Mouse (Mus musculus): ENCODE data around the gene Spata2.

The Spata2 gene

DNA sequence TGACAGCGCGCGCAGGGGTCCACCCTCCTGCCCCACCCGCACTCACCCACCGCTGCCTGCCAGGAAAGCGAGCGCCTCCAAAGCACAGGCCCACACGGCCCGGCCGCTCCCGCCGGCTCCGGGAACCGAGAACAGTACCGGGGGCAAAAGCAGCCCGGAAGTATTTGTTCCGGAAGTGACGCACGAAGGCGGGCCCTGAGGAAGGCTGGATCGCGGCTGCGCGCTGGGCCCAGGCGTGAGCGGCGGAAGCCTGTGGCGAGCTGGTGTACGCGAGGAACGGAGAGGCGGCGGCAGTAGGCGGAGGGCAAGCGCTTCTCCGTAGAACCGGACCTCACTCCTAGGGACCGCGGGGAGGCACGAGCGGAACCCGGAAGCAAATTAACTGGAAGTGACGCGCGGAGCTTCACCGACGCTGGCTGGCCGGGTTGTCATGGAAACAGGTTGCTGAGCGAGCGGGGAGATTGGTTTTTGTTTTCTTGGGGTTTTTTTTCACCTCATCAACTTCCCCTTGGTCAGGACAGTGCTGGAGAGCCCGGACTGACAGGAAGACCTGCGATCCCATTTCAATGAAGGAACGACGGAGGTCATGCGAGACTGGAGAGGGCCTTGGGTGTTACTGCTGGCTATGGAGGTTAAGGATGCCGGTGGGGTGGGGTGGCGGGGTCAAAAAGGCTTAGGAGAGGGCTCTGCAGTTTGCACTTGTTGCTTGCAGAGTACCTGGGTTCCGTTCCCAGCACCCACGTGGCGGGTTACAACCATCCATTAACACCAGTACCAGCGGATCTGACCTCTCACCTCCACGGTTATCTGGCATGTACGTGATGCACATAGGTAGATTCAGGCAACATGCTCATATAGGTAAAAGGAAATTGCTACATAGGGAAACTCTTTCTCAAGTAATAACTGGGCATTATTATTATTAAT, at the start of gene Spata2:
Gene Spata2 (minus strand): TSS at position 175 of the 924 bp plus-strand sequence.
- peak; percentile 98 for DNase-seq (ENCODE audit: low read depth)

- DNase-seq (ENCODE audit: low read depth) = no peak
These were observed 49.7 kb upstream of the Spata2 start for GRCm38 (mm10) chr2:167542361-167542760.

DNA sequence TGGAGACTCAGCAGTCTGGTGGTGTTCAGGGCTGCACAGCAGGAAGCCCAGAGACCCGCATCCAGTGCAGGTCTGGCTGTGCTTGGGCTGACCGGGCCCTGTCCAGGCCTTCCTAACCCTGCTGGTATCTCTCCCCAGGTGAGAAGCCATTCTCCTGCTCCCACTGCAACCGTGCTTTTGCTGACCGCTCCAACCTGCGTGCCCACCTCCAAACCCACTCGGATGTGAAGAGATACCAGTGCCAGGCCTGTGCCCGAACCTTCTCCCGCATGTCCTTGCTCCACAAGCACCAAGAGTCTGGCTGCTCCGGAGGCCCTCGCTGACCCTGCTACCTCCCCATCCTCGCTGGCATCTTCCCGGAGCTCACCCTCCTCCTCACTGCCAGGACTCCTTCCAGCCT, 49.1 kb upstream of the Spata2 start:
- no peak for DNase-seq (ENCODE audit: low read depth)

DNA sequence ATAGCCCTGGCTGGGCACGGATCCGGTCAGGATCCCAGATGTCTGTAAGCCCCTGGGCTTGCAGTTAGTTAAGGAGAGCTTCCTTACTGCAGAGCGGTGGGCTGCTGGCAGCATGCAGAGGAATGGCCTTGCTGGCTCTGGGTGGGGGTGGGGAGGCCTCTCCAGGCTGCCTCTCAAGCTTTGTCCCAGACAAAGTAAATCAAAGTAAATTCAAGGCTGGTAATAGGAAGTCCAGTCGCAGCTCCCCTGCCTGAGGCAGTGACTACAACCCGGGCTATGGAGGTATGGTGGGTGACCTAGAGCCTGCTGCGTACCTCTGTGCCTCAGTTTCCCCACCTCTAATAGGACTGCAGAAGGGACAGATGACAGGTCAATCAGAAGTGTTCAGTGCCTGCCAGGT, 48.6 kb upstream of the Spata2 start:
- no peak for DNase-seq (ENCODE audit: low read depth)

DNA sequence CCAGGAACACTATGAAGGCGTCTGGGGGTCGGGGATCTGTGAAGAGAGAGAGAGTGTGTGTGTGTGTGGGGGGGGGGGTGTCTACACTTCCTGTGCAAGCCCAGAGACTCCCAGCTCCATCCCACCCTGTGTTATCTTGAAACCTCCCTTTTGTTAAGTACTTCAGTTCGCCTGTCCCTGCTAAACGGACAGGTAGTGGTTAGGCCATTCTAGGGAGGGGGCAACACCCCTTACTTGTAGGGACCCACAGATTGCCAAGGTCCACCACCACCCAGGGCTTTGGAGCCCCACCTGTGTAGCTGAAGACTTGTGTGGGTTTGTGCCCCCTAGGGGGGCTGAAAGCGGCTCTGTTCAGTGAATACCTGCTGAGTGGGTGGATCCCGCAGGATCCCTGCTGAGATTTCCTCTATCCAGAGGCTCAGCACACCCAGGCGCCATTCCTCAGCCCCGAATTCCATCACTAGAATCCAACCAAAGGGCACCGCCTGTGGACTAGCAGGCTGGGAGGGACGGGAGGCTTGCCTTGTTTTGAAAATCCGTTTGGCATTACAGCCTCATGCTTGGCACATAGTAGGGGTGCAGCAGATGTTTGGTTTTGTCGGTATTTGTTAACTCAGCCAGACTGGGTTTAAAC, 47.9 kb upstream of the Spata2 start:
- DNase-seq (ENCODE audit: low read depth) = no peak

DNA sequence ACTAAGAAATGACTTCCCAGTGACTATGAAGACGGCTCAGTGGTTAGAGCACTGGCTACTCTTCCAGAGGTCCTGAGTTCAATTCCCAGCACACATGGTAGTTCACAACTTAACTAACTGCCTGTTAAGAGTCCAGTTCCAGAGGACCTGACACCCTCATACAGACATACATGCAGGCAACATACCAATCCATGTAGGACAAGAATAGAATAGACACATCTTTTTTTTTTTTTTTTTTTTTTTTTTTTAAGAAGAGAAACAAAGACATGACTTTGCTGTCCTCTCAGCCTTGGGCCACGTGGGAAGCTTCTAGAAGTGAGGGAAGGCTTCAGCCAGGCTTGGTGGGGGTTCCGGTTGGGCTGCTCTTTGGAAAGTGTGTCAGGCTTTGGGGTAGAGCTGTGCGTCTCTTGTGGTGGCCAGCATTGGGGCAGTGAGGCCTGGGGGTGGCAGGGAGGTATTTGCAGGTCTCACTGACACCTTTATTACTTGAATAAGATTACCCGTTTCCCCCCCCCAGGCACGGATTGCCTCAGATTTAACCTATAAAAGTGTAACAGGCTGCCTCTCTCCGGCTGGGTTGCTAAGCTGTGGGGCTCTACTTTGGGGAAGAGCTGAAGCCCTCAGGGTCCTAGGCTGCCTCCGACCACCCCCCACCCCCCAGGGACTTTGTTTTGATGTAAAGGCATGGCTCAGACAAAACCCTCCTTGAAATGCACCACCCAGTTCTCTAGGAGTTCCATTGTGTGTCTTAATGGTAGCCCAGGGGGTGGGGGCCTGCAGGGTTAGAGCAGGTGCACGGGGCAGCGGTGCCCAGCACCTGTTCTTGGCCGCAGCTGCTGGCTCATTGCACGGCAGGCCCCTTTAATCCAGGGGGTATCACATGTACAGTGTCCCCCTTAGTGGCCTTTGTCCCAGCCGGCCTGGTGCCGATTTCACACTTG, 47.1 kb upstream of the Spata2 start:
- DNase-seq (ENCODE audit: low read depth) = no peak

DNA sequence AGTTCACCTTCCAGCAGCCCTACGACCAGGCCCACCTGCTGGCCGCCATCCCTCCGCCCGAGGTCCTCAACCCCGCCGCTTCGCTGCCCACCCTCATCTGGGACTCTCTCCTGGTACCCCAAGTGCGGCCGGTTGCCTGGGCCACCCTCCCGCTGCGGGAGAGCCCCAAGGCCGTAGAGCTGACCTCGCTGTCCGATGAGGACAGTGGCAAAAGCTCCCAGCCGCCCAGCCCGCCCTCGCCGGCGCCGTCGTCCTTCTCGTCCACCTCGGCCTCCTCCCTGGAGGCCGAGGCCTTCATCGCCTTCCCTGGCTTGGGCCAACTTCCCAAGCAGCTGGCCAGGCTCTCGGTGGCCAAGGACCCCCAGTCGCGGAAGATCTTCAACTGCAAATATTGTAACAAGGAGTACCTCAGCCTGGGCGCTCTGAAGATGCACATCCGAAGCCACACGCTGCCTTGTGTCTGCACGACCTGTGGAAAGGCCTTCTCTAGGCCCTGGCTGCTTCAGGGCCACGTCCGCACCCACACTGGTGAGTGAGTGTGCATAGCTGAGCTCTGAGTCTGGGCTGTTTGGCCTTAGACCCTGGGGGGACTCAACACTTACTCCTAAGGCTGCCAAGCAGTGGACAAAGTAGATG, 46.1 kb upstream of the Spata2 start:
- DNase-seq (ENCODE audit: low read depth) = no peak

DNA sequence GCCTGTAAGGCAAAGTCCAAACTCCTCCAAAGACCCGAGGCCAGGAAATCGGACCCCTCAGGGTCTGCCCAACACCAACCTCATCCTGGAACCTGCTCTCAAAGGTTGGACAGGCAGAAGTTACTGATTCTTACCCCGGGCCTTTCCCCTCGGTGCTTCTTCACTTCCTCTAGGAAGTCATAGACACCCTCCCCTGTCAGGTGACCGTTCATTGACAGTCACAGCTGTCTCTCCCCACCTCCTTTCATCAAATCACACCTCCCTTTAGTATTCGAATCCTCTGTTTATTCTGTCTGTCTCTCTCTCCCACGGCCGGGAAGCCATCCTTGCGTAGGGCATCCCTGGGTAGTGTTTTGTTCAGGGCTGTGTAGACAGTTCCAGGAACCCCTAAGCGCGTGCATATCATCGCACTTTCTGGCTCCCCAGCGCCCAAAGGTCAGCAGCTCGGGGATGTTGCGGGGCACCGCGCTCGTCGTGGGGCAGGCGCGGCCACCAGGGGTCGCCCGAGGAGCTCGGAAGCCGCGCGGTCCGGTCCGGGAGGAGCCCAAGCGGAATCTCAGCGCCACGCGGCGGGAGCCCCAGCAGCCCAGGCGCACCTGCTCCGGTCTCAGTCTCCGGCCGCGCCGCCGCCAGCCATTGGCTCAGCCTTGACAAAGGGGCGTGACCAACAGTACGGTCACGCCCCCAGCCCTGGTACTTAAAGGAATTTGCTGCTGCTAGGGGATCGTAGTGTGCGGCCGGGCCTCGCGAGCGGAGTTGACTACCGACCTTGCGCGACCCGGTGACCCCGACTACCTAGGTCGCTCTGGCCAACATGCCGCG, 45.0 kb upstream of the Spata2 start, which contains the start of gene Snai1:
Gene Snai1 (plus strand): TSS at position 720 of the 822 bp plus-strand sequence.
- peak; percentile 94 for DNase-seq (ENCODE audit: low read depth)

GRCm38 (mm10) chr2:167536320-167536945, 43.7 kb upstream of the Spata2 start:
- DNase-seq (ENCODE audit: low read depth) = peak; percentile 60

DNA sequence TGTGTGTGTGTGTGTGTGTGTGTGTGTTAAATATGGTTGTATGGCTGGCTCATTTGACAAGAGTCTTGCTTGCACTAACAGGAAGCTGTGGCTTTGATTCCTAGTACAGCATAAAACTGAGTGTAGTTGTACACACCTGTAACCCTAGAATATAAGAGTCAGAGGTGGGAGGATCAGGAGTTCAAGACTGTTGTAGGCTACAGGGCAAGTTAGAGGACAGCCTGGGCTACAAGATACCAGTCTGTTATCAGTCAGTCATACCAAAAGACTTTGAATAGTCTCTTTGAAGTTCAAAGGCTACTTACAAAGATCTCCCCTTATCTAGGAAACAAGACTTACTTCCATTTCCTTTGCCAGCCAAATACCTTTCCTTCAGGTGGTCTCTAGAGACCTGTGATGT, 41.2 kb upstream of the Spata2 start:
- DNase-seq (ENCODE audit: low read depth) = peak; percentile 43

DNA sequence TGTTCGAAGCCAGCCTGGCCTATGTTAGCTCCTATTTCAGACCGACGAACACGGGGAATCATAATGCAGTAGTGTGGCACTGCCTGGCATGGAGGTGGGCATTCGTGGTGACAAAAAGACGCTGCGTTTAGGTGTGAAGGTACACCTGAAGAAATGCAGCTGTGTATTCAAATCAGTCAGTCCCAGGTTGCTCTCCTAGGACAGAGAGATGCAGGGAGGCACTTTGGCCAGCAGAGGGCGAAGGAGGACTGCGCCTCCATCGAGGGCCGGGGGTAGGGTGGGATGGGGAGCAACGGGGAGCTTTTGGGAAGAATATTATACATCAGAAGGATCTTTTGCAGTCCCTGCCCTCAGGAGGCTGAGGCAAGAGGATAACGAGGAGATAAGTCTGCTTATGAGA, 39.4 kb upstream of the Spata2 start:
- peak; percentile 79 for DNase-seq (ENCODE audit: low read depth)

- no peak for DNase-seq (ENCODE audit: low read depth)
These were observed 37.8 kb upstream of the Spata2 start for GRCm38 (mm10) chr2:167530536-167530935.

- no peak for DNase-seq (ENCODE audit: low read depth)
These were observed 37.3 kb upstream of the Spata2 start for GRCm38 (mm10) chr2:167529935-167530513.

DNA sequence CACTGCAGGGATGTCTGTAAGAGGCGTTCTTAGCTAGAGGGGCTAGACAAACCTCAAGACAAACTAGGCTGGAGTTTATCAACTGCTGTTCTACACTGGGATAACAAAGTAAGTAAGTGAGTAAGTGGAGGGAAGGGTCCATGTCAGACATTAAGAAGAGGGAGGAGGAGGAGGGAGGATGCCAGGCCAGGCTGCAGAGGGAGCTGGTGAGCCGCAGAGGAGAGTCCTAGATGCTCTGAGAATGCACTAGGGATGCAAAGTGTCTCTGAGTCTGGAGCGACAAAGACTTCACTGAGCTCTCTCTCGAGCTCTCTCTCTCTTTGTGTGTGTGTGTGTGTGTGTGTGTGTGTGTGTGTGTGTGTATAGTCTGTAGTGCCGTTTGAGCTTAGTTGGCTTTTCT, 35.6 kb upstream of the Spata2 start:
- DNase-seq (ENCODE audit: low read depth) = peak; percentile 42

DNA sequence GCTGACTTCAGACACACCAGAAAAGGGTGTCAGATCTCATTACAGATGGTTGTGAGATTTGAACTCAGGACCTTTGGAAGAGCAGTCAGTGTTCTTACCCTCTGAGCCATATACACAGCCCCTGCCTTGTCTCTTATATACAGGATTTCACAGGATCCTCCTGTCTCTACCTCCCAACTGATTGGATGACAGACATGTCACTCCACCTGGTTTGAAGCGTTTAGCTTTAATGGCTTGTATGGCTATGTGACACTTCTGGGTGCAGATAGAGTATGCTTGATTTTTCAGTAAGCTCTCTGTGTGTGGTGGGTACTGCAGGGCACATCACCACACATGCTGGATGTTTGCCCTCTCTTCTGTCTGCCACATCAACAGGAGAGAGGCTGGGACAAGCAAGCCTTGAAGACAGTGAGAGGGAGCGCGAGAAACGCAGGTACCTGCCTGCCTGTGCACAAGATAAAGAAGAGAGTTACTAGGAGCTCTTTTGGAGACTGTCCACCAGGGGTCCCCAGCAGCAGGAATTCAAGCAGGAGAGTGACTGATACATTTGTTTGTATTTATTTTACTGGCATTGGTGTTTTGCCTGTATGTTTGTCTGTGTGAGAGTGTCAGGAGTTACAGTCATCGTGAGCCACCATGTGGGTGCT, 27.0 kb upstream of the Spata2 start:
- peak; percentile 63 for DNase-seq (ENCODE audit: low read depth)

- DNase-seq (ENCODE audit: low read depth) = no peak
These were observed 23.0 kb upstream of the Spata2 start for GRCm38 (mm10) chr2:167515688-167516087.

DNA sequence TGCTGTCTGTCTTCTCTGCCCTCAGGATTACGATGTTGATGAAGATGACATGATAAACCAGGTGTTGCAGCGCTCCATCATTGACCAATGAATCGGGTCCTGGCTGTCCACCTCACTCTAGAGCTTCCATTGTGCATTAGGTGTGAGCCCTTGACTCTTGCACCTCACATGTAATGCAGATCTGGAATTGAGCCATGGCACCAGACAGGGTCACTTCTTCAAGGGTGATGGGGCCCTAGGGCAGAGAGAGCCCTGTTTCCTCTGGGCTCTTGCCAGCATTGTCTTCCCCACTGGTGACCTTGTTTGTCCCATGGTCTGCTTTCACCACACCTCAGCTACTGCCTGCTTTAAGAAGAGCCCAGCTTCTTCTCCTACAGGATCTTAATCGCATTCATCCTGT, 22.0 kb upstream of the Spata2 start:
- no peak for DNase-seq (ENCODE audit: low read depth)

DNA sequence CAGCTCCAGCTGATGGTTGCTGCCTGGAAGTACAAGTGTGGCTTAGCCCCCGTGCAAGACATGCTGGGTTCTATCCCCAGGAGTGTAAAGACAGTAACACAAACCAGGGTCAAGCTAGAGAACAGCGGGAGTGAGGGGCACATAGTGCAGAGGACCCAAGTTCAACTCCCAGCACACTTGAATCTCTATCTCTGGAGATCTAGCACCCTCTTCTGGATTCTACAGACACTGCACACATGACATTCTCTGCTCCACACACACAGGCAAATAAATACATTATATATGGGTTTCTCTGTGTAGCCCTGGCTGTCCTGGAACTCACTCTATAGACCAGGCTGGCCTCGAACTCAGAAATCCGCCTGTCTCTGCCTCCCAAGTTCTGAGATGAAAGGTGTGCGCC, 20.3 kb upstream of the Spata2 start:
- DNase-seq (ENCODE audit: low read depth) = peak; percentile 74

DNA sequence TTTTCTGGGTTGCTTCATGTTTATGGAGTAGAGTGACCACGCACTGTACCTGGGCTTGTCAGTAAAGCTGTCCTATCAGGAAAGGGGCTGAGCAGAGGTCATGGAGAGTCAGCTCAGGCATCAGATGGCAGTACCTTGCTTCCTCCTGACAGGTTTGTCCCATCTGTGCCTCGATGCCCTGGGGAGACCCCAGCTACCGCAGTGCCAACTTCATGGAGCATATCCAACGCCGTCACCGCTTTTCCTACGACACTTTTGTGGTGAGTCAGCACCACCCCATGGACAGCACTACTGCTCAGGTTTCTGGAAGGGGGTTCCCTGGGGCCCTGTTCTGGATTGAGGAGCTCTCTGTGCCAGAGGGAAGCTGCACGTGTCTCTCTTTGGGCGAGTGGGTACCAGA, 19.7 kb upstream of the Spata2 start:
- no peak for DNase-seq (ENCODE audit: low read depth)
